In the genomic region with DNA sequence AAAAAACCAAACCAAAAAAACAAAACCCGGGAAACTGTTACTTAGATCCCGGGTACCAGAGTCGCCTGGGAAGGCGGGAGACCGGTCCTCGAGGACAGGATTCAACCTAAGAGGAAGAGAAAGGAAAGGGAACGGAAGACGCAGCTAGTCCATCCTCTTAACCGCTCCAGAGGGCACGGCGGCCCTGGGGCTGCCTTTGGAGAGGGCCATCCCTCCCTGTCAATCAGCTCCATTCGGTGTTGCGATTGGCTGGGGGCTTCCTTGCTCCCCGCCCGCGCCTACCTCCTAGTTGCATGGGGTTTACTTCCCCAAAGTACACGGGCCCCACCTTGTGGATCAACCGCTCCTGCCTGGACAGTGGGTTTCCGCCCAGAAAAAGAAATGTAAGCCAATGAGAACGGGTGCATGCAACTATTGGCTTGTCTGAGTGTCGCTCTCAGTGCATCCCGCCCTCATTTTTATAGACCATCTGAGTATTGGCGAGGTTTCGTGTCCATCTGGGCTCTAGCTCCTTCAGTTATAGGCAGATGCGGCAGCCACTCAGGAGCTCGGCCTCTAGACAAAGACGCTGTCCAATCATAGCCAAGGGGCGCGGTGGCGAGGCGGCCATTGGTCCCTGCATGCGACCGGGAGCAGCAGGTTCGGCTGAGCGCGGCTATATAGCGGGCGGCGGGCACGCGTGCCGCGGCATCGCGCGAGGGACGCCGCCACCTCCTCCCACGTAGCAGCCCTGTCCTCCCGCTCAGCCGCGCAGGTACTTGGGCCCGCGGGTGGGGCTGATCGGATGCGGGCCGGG, we compare ENCODE assay signal across 1 mouse cellular context.
TF ChIP-seq lines count a peak whose summit lies in the region.

G3bp1 (plus strand) TSS at position 638 of the 796 bp plus-strand sequence.

TF ChIP-seq in MEL, 35 proteins besides CTCF, POLR2A, EP300 and RAD21 (continued from another document):
- TF ChIP-seq MYB (IDR thresholded peaks at IDR 0.05; ENCODE audit: low read depth, low read length) = no peak
- peak; percentile 51; the same call in 1 of the 2 replicates for TF ChIP-seq NRF1 (IDR thresholded peaks at IDR 0.05; ENCODE audit: insufficient read depth, low read depth, low read length, poor library complexity, severe bottlenecking)
- peak; percentile 89 for TF ChIP-seq POLR2AphosphoS2 (IDR thresholded peaks at IDR 0.05; ENCODE audit: low read length)
- TF ChIP-seq E2F4 (IDR thresholded peaks at IDR 0.05; ENCODE audit: borderline replicate concordance, low read depth, low read length) = peak; percentile 59; the same call in 1 of the 2 replicates
- no peak for TF ChIP-seq ZKSCAN1 (IDR thresholded peaks at IDR 0.05; ENCODE audit: low read depth, low read length)
- peak; percentile 85 for TF ChIP-seq HCFC1 (IDR thresholded peaks at IDR 0.05; ENCODE audit: low read depth, low read length)
- TF ChIP-seq ETS1 (IDR thresholded peaks at IDR 0.05; ENCODE audit: low read depth, low read length) = peak; percentile 43; the same call in 1 of the 2 replicates
- TF ChIP-seq CHD1 (IDR thresholded peaks at IDR 0.05; ENCODE audit: low read depth, low read length) = no peak
- TF ChIP-seq USF2 (IDR thresholded peaks at IDR 0.05; ENCODE audit: borderline replicate concordance in 1 of 2, insufficient read depth in 1 of 2, low read depth in 1 of 2, low read length in 2 of 2) = no peak
- 0 out of 2 replicates have a peak, but pooled peaks have one; percentile 21 for TF ChIP-seq BHLHE40 (IDR thresholded peaks at IDR 0.05; ENCODE audit: borderline replicate concordance, low read depth, low read length)
- TF ChIP-seq ZC3H11A (IDR thresholded peaks at IDR 0.05; ENCODE audit: low read depth, low read length) = no peak
- TF ChIP-seq NELFE (IDR thresholded peaks at IDR 0.05; ENCODE audit: low read depth, low read length) = peak; percentile 99
- peak; percentile 98 for TF ChIP-seq TBP (IDR thresholded peaks at IDR 0.05; ENCODE audit: low read depth, low read length)
